Mouse (Mus musculus) liver (tissue): ENCODE measurements around the gene Col9a2.
A peak's percentile ranks its signal among the peaks of the same experiment; 100 is the strongest.
"Not testable (repeated sequence)": the region's sequence is repeated elsewhere in the genome, so short reads cannot be mapped to it uniquely, and the experiment has no call there.

ENCODE experiments used
- DNase-seq: peaks from one replicate; pipeline ENCODE4 v3.0.0-alpha.2; 2020; ENCODE audit warnings: mixed read lengths

The Col9a2 gene

GRCm38 (mm10) chr4:121021911-121022310, 17.3 kb upstream of the Col9a2 start:
- DNase-seq = peak; percentile 12

- DNase-seq = no peak
These were observed 15.7 kb upstream of the Col9a2 start for GRCm38 (mm10) chr4:121023464-121023863.

GRCm38 (mm10) chr4:121023941-121024340, 15.2 kb upstream of the Col9a2 start:
- DNase-seq = peak; percentile 16

GRCm38 (mm10) chr4:121025681-121026080, 13.5 kb upstream of the Col9a2 start:
- DNase-seq = peak; percentile 17

GRCm38 (mm10) chr4:121028146-121028545, 11.0 kb upstream of the Col9a2 start:
- DNase-seq = no peak

GRCm38 (mm10) chr4:121028659-121029392, 10.4 kb upstream of the Col9a2 start:
- DNase-seq = peak; percentile 74

GRCm38 (mm10) chr4:121029632-121030031, 9.6 kb upstream of the Col9a2 start:
- DNase-seq = no peak

GRCm38 (mm10) chr4:121031440-121031839, 7.7 kb upstream of the Col9a2 start:
- DNase-seq = no peak

- DNase-seq = no peak
These were observed 6.2 kb upstream of the Col9a2 start for GRCm38 (mm10) chr4:121033006-121033405.

- DNase-seq = no peak
These were observed 1.1 kb downstream of the Col9a2 start for GRCm38 (mm10) chr4:121040323-121040722.

GRCm38 (mm10) chr4:121040897-121041671, 1.9 kb downstream of the Col9a2 start:
- peak; percentile 64 for DNase-seq

- no peak for DNase-seq
These were observed 3.3 kb downstream of the Col9a2 start for GRCm38 (mm10) chr4:121042472-121042871.

- no peak for DNase-seq
These were observed 3.8 kb downstream of the Col9a2 start for GRCm38 (mm10) chr4:121042946-121043345.

- no peak for DNase-seq
These were observed 12.7 kb downstream of the Col9a2 start for GRCm38 (mm10) chr4:121051863-121052262.

GRCm38 (mm10) chr4:121052454-121053323, 13.5 kb downstream of the Col9a2 start:
- DNase-seq = no peak

GRCm38 (mm10) chr4:121056342-121056741, 17.2 kb downstream of the Col9a2 start:
- no peak for DNase-seq

GRCm38 (mm10) chr4:121057032-121057431, 17.8 kb downstream of the Col9a2 start:
- DNase-seq = no peak

GRCm38 (mm10) chr4:121059218-121059617, 20.0 kb downstream of the Col9a2 start:
- DNase-seq = not testable (repeated sequence)

GRCm38 (mm10) chr4:121065336-121065735, 26.2 kb downstream of the Col9a2 start:
- DNase-seq = no peak

GRCm38 (mm10) chr4:121074250-121074649, 35.1 kb downstream of the Col9a2 start:
- no peak for DNase-seq

GRCm38 (mm10) chr4:121077915-121078646, 38.9 kb downstream of the Col9a2 start:
- no peak for DNase-seq

- DNase-seq = no peak
These were observed 41.2 kb downstream of the Col9a2 start for GRCm38 (mm10) chr4:121080395-121080794.
